Mouse (Mus musculus): ENCODE measurements around the gene Fut1.
"Not testable (repeated sequence)": the region's sequence is repeated elsewhere in the genome, so short reads cannot be mapped to it uniquely, and the experiment has no call there.

Gene Fut1

DNA sequence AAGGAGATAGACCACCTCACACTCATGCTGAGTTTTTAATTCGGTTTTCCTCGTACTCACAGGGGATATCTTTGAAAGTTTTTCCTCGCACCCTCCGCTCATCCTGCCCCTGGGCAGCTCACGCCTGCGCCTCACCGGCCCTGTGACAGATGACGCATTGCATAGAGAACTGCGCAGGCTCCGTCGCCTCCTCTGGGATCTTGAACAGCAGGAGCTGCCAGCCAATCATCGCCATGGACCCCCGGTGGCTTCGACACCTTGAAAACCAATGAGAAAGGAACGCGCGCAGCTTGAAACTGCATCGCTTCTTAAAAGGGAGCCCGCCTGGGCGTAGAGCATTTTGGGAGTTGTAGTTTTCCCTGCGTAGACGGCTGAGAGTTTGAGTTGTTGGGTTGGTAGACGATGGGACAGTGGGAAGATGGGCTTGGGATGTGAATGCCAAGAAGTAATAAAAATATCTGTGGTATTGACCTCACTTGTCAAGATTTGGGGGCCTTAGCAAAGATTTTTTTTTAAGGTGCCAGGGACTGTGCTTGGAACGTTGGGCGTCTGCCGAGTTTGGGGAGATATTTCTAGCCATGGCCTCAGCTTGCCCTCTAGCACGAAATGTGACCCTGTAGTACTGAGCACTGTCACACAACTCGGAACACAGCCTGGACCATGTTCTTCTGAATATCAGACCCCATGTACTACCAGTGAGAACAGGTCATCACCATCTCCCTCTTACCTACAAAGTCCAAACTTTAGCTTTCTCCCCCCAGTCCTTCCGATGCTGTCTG, 21.7 kb downstream of the Fut1 start:
- peak; percentile 92 for ATAC-seq (ENCODE audit: low TSS enrichment)

DNA sequence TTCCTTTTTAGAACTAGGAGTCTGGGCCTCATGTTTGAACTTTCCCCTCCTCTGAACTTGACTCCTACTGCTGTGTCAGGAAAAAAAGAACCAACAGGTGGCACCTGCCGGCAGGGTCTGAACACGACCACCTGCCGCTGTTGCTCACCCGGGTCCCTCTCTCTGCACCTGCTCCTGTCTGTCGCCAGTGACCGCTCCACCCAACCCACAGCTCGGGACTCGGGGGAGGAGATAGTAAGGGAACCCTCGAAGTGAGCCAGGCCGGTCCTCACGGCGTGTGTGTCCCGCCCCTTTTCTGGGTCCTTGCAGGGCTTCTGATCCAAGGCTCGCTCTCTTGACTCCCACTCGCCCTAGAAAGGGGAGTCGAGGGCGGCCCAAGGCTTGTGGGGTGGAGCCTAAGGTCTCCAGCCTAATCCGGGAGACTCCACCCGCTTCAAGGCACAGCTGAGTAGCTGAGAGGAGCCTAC, 22.5 kb downstream of the Fut1 start, which contains the start of gene Mamstr:
Gene Mamstr, plus strand, starts transcription at position 417 of the 467 bp plus-strand sequence.
- ATAC-seq (ENCODE audit: low TSS enrichment): no peak

DNA sequence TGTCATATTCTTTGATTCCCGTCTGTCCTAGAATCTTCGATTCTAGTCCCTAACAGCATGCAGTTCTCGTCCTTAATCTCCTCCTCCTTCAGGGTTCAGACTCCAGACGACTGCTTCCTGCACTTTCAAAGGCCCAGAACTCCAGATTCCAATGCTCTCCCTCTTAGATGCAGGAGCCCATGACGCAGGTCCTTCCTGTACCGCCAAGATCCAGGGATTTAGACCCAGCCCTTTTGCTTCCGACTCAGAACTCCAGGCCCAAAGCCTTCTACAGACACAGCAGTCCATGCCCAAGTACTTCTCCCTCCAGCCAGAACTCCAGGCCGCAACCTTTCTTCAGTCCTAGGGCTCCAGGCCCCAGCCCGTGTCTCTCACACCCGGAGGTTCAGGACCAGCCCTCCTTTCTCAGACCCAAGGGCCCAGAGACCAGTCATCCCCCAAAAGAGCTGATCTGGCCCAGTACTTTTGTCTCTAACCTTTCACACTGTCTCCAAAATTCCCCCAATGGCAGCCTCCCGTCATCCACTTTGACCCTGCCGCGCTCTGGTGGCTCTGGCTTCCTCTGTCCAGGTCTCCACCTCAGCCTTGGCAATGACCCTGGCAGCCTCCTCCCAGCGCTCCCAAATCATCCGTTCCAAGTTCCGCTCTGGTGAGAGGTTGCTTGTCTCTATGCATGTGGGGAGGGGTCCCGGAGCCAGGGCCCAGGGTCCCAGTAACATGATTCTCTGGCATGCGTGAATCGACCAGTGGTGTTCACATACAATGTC, 23.3 kb downstream of the Fut1 start:
- no peak for ATAC-seq (ENCODE audit: low TSS enrichment)

DNA sequence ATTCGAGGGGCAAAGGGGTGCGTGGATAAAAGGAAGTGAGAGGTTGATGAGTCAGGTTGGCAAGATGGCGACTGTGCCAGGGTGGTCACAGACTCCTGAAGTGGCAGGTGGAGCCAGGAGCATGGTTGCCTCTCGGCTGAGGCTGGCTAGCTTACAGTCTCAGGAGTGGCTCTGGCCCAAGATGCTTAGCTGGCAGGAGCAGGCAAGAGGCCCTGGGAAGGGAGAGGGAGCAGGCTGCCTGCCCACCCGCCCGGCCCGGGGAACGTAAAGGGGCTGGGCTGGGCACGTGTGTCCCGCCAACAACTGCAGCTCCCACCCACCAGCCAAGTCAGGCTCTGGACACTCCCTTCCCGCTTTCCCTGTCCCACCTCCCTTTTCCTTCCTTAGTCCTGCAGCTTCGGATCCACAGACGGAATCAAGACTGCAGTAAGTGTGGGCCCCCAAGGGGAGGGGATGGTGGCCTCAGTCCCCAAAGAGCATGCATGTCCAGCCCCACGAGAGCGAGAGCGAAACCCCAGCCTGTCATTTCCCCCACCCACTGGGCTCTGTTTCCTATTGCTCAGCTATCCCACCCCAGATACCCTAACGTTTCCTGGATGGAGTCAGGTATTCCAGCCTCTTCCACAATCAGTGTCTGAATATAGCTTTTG, 24.4 kb downstream of the Fut1 start:
- ATAC-seq (ENCODE audit: low TSS enrichment): no peak

DNA sequence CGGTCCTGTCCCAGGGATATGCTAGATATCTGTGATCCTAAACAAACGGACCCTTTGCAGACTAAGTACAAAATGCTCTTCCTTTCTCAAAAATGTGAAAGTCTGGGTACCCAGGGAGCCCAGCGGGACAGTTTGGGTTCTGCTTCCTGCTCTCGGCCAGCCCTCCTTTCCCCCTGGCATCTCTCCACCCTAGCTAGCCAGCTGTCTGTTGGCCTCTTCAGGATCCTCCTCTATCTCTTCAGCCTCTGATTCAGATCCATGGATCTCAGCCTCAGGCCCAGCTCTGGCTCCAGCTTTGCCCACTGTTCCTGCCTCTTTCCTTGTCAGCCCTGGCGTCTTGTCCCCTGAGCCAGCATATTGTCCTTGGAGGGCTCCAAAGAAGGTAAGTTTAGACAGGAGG, 25.0 kb downstream of the Fut1 start:
- no peak for ATAC-seq (ENCODE audit: low TSS enrichment)

DNA sequence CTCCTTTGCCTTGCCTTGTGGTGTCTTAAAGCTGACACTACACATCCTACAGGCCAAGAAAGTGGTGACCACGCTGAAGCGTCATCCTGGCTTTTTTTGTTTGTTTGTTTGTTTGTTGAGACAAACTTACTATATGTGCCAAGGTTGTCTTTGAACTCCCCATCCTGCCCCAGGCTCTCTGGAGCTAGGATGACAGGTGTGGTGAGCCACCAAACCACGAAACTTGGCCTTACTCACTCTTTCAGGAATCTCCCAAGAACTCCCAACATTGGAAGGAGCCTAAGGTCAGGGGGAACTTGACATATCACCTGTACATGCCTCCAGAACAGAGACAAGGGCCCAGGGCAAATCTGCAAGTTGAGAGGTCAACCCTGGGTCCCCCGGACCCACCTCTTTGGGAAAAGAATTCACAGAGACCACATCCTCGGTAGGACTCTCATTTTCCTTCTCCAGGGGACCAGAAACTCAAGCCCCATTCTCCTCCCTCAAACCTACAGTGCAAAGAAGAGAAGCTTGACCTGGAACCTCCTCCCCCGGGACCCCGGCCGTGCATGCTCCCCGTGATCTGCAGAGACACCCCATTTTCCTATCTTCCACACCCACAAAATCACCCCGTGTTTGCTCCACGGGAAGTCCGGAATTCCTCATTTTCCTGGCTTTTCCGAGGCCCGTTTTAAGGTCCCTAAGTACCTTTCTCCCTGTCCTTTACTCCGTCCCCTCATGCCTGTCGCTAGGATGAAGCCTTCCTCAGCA, 25.6 kb downstream of the Fut1 start:
- no peak for ATAC-seq (ENCODE audit: low TSS enrichment)

DNA sequence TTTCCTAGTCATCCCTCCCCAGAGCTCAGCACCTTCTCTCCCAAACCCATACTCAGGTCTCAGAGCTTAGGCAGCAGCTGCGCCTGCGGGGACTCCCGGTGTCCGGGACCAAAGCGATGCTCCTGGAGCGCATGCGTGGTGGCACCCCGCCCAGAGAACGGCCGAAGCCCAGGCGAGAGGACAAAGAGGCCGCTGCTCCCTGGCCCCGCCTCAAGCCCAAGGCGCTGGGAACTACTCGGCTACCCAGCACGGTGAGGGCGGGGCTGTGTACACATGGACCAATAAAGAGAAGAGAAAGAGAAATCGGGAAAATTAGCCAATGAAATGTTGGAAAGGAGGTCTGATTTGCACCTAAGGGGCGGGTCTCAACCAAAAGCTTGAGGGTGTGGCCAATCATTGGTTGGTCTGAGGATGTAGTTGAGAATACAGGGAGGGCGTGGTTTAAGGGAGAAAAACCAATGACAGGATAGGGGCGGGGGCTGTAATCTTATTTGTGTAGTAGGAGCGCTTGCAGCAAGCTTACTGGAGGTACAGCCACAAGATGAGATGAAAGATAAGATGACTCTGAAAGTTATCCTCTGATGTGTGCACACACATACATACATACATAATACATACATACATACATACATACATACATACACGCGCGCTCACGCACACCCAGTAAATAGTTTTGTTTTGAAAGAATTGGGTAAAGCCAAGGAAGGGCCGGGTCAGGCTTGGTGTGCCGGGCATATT, 26.5 kb downstream of the Fut1 start:
- peak; percentile 77 for ATAC-seq (ENCODE audit: low TSS enrichment)

DNA sequence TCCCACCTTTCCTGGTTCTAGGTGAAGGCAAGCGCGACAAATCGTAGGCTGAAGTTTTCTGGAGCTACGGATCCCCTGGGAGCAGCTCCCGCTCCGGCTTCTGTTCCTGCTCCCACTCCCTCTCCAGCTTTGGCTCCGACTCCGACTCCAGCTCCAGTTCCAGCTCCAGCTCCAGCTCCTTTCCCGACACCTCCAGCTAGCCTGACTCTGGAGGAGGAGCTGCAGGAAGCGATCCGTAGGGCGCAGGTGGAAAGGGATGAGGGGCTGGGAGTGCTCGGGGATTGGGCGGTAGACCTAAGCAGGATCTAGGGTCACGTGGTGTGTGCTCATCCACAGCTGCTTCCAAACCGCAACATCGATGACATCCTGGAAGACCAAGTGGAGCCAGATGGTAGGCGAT, 27.1 kb downstream of the Fut1 start:
- peak; percentile 65 for ATAC-seq (ENCODE audit: low TSS enrichment)

DNA sequence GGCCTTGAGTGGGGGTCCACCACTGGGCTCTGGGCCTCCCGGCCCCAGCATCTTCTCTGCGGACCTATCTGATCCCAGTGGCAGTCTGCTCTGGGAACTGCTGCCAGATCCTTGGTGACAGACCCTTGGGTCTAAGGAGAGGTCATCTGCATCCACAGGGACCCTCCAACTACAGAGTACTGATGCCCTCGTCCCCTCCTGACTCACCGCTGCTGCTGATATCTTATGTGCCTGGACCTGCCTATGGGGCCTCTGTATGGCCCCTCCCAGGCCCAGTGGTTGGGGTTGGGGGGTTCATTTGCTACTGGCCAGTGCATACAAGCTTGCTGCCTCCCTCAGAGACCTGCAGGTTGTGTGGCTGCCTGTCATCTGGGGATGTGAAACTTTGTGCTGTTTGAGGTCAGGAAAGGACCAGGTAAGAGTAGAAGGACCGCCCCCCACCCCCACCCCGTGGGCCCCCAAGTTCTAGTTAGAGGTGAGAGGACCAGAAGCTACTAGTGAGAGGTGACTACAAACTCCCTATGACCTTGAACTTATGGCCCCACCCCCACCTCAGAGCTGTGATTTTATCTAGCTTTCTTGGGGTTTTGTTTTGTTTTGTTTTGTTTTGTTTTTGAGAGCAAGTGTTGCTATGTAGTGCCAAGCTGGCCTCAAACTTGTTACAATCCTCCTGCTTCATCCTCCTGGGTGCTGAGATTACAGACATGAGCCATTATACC, 27.9 kb downstream of the Fut1 start:
- no peak for ATAC-seq (ENCODE audit: low TSS enrichment)

DNA sequence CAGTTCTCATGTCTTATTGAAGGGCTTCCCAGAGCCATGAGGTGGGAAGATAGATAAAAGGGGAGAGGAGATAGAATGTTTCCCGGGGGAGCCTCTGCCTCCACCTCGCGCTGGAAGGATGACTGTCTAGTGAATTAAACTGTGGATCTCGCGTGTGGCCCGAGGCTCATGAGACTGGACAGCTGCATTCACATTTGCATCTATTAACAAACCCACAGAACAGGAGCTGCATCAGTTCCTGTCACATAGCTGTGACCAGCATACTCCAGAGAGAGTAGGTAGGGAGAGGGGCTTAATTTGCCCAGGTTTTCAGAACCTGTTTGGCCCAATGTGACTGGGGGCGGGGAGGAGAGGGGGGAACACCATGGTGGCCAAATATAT, 28.5 kb downstream of the Fut1 start:
- no peak for ATAC-seq (ENCODE audit: low TSS enrichment)

DNA sequence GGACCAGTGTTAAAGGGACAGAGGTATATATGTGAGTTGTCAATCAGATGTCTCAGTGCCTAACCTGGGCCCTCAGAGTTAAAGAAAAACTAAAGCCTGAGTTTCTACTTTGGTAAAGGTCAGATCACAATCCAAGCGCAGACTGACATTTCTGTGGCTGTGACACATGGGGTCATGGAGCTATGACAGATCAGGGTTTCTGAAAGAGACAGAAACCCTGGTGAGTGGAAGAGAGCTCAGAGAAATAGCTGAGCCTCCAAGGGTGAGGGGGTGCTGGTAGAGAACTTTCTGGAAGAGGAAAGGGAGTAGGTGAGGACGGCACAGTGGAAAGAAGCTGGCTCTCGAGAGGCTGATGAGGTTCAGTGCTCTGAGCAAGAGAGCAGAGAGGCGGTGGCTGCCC, 29.6 kb downstream of the Fut1 start:
- ATAC-seq (ENCODE audit: low TSS enrichment): no peak

DNA sequence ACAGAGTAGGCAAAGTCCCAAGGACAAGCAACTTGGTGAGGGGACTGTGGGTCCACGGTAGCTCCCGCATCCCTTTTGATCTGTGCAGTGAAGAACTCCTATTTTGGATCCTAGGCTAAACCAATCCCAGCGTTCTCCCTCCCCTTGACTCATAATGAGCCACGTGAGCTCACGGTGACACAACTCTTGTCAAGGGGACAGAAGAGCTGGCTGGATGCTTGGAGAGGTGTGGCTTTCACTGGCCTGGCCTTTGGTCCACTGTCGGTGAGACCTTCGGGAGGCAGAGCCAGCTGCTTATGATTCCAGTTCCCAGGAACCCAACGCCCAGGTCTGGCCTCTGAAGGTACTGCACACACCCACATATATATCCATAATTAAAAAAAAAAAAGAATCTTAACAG, 32.3 kb downstream of the Fut1 start:
- no peak for ATAC-seq (ENCODE audit: low TSS enrichment)

DNA sequence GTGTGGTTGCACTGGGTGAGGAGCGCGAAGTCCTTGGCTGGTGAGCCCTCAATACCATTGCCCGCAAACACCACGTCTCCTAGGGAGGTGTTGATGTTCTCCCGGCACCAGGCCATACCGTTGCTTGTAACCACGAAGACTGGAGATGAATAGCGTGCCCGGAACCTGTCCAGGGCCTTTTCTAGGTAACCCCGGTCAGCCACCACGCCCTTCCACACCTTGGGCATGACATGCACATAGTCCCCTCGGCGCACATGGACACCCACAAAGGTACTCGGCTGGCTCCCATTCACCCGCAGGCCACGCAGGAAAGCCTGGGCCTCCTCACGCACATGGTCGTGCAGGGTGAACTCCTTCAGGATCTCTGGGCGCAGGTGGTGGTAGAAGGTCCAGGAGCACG, 33.4 kb downstream of the Fut1 start:
- ATAC-seq (ENCODE audit: low TSS enrichment): not testable (repeated sequence)

DNA sequence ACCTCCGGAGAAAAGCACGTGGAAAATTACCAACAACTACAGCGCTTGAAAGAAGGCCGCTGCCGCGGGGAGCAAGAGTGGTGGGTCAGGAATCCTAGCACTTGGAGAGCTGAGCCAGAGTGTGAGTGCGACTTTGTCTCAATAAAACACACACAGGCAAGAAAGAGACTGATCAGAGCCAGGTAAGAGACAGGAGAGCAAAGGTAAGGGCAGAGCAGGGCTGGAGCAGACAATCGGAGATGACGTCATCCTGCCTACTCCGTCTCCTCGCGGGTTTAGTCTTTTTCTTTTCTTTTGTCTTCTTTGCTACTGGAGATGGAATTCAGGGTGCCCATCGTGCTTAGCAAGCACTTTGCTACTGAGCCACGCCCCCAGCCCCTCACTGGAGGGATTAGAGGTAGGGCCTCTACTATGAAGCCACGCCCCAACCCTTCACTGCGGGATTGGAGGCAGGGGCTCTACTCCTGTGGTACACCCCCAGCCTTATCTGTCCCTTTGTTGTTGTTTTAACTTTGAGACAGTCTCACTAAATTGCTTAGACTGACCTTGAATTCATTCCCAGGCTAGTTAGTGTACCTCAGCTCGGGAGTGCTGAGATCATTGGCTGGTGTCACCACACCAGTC, 37.4 kb downstream of the Fut1 start:
- ATAC-seq (ENCODE audit: low TSS enrichment): no peak

DNA sequence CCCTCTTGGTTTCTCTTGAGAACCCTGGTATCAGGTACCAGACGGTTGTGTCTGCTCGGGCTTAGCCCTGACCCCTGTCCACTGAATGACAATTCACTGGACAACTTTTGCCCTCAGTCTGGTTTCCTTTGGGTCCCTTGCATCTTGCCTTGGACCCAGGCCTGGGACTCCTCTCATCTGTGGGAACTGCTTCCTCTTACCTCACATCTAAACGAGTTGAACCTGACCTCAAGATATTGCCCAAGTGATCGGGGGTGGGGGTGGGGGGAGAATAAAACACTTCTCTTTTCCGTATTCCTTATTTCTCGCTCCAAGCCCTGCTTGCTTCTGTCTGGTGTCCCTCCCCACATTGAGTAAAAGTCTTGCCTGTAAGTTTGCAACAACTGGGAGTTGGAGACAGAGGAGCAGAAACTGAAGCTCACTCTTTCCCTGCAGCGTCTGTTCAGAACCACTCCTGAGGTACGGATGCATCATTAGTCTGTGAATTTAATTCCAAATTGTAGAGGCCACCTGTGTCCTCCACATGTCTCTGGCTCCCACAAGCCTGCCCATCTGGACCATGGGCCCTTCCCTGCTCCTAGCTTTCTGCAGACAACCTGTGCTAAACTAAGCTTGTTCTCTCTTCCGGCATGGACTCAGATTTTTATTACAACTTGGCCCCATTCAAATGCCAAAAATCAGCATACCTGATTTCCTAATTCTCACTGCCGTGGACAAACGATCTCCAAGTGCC, 43.8 kb downstream of the Fut1 start:
- no peak for ATAC-seq (ENCODE audit: low TSS enrichment)

DNA sequence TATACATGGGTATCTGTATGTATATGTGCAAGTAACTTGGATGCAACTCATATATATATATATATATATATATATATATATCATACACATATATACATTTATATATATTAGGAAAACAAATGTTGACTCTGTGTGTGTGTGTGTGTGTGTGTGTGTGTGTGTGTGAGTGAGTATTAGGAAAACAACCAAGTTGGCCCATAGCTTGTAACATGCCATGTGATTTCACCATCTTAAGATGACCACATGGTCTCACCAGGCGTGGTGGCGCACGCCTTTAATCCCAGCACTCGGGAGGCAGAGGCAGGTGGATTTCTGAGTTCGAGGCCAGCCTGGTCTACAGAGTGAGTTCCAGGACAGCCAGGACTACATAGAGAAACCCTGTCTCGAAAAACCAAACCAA, 44.6 kb downstream of the Fut1 start:
- ATAC-seq (ENCODE audit: low TSS enrichment): not testable (repeated sequence)

DNA sequence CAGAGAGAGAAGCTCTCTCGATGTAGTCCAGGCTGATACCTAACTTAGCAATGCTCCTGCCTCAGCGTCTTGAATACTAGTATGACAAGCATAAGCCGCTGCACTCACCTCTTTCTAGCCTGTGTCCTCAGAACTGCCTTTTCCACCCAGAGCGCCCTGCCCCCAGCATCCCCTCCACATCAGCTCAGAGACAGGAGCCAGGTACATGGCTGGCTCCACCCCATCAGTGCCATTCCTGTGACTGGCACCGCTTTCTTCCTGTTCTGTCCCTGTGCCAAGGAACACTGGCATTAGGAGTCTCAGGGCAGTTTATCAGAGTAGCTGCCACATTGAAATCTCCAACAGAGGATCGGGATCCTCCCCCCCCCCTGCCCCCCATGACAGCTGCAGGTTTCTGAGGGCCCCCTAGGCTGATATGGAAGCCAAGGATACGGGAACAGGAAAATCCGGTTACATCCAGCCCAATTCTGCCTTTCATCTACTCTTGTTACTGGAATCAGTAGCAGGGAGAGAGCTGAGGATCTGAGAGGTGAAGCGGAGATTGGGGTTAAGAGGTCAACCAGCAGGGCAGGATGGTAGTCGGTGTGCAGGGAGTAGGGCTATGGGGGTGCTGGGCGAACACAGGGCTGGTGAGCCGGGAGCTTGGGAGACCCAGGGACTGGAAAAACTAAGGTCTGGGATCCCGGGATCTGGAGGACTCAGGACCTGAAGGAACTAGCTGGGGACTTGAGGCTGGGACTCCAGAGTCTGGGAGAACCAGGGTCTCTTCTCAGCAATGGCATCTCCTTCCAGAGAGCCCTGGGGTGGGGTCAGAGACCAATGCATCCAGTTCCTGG, 48.4 kb downstream of the Fut1 start:
- ATAC-seq (ENCODE audit: low TSS enrichment): no peak

DNA sequence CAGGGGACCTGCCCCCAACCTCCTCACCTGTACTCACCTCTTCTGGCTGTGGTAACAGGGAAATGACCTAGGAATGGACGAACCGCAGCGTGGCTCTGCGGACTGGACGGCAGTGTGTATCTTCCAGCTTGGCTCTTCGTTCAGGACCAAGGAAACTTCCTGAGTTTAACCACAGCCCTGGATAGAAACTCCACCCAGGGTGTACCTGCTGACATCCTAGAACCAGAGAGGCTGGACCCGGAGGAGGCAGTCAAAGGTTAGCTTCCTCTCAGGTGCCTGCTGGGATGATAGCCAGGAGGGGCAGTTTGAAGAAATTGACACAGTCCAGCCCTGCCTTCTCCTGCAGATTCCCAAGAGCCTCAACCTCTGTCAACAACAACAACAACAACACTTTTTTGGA, 49.1 kb downstream of the Fut1 start, which contains the start of gene Fut2:
Gene Fut2, minus strand, starts transcription at position 234 of the 400 bp plus-strand sequence.
- no peak for ATAC-seq (ENCODE audit: low TSS enrichment)

Data from frontal cortex, adult (tissue).